Mouse (Mus musculus) bone marrow macrophage, adult 2 months (primary cell): Measurements from ENCODE around the gene 4930404H24Rik. TPM values are rescaled to one million over a fixed set of nuclear protein-coding genes. Genes with fewer than 3 reads are reported as not detected.
A peak's percentile ranks its signal among the peaks of the same experiment; 100 is the strongest.

ENCODE experiments used
- H3K27ac ChIP-seq: 2 replicates; pipeline ENCODE4 v1.5.1; 2012; ENCODE audit warnings: low read depth, low read length; ENCODE audit not compliant: insufficient read depth
- H3K4me1 ChIP-seq: 2 replicates; pipeline ENCODE4 v1.6.1; 2012; ENCODE audit warnings: low read length; ENCODE audit not compliant: control insufficient read depth, insufficient read depth
- H3K4me3 ChIP-seq: 2 replicates; pipeline ENCODE4 v1.5.1; 2012; ENCODE audit warnings: mild to moderate bottlenecking, low read length, moderate library complexity; ENCODE audit not compliant: insufficient read depth
- CTCF ChIP-seq: IDR thresholded peaks from 2 replicates; pipeline ENCODE4 v1.5.1; 2012; ENCODE audit warnings: low read depth, mild to moderate bottlenecking, low read length, moderate library complexity
- POLR2A ChIP-seq: IDR thresholded peaks from 2 replicates; pipeline ENCODE4 v1.6.1; 2012; ENCODE audit warnings: mild to moderate bottlenecking, low read depth, low read length, borderline replicate concordance
- polyA plus RNA-seq: library from polyadenylated mRNA; stranded (reverse); fragments of >200 nt; gene quantifications from 2 replicates; pipeline ENCODE4 v1.2.4, GENCODE M21; 2012; ENCODE audit not compliant: missing spikeins, insufficient read depth, insufficient read length

4930404H24Rik gene
- polyA plus RNA-seq, 1 experiment, result not detected

DNA sequence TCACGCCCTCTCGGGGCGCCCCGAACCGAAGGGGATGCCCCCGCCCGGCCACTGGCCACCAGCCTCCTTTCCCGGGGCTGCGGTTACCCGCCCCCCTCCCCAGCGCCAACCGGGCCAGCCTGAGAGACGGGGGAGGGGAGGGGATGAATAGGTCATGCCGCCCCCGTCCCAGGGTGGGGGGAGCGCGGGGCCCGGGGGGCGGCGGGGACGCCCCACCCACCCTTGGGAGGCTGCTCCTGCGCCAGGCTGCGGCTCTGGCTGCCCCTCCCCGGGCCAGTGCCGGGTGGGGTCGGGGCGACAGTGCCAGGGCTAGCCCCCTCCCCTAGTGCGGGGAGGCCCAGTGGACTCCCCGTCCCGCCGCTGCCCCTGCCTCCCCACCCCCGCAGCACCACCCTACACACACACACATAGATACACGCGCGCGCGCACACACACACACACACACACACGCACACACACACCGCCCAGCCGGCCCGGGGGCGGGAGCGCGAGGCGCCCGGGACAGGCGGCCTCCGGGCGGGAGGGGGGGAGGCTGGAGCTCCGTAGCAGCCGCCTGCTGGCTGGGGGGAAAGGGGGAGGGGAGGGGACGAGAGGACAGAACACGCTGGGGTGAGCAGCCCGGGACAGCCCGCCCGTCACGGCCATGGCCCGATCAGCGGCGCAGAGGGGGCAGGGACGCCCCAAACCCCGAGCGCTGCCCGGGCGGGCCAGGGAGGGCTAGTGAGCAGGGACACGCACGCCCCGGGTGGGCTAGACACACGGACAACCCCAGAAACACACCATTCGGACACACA lies 36.2 kb downstream of the 4930404H24Rik start:
- Histone ChIP-seq H3K4me3 (peak overlapping the region; percentile 98), H3K27ac (no peak overlapping the region), H3K4me1 (peaks cover 10% of the 10 kb centered on the region)
- TF ChIP-seq POLR2A, result no peak
- TF ChIP-seq CTCF, result no peak

- Histone ChIP-seq H3K4me1 (peaks cover 10% of the 10 kb centered on the region), H3K4me3 (peak overlapping the region; percentile 98), H3K27ac (peak overlapping the region; percentile 63)
- TF ChIP-seq CTCF (no peak), POLR2A (no peak)
Measured at GRCm38 (mm10) chr2:153529365-153529781, 36.8 kb downstream of the 4930404H24Rik start.

- TF ChIP-seq POLR2A (no peak), CTCF (no peak)
- Histone ChIP-seq H3K4me1 (peaks cover 10% of the 10 kb centered on the region), H3K4me3 (peak within 1 kb of the TSS; percentile 98), H3K27ac (peak within 1 kb of the TSS; percentile 63)
Measured at GRCm38 (mm10) chr2:153529931-153530766, 37.6 kb downstream of the 4930404H24Rik start, which contains the start of gene Nol4l. Gene Nol4l (minus strand): TSS chr2:153529971.

DNA sequence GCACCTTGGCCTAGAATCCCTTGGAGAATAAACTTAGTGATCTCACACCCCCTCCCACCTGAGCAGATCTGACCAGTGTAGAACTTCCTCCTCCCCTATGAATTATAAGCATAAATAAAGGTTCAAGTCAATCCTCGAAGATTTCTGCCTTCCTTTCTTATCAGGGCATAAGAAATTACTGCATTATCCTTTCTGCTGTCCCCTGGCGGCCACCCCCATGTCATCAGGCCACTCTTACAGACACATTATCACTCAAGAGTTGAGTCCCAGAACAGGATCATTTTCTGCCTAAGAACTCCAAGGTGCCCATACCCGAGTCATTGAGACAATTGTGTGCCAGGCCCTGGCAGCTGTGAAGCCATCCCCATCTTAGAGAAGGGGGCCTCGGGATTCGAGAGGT lies 38.4 kb downstream of the 4930404H24Rik start:
- no peak overlapping the region for H3K27ac ChIP-seq
- TF ChIP-seq POLR2A (no peak), CTCF (no peak)
- no peak overlapping the region for H3K4me3 ChIP-seq
- peaks cover 8% of the 10 kb centered on the region; the same call in 1 of the 2 replicates for H3K4me1 ChIP-seq

DNA sequence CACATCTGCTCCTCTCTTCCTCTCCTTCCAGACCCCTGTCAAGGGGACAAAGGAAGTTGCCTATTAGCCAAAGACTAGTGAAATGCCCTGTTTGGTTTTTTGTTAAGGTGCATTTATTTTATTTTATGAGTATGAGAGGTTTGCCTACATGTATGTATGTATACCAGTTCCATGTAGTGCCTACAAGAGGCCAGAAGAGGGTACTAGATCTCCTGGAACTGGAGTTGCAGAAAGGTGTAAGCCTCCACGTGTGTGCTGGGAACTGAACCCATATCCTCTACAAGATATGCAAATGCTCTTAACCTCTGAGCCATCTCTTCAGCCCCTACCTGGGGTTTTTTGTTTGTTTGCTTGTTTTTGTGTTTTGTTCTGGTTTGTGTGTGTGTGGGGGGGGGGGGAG lies 41.4 kb downstream of the 4930404H24Rik start:
- no peaks in the 10 kb centered on the region for H3K4me1 ChIP-seq
- TF ChIP-seq POLR2A (no peak), CTCF (no peak)
- H3K4me3 ChIP-seq, result no peak overlapping the region
- H3K27ac ChIP-seq, result no peak overlapping the region

- TF ChIP-seq POLR2A (no peak), CTCF (no peak)
- no peak overlapping the region for H3K27ac ChIP-seq
- peaks cover 26% of the 10 kb centered on the region for H3K4me1 ChIP-seq
- no peak overlapping the region for H3K4me3 ChIP-seq
Measured at GRCm38 (mm10) chr2:153538898-153539297, 46.3 kb downstream of the 4930404H24Rik start.

GRCm38 (mm10) chr2:153542936-153543668 lies 50.5 kb downstream of the 4930404H24Rik start:
- TF ChIP-seq POLR2A (no peak), CTCF (no peak)
- Histone ChIP-seq H3K4me1 (peaks cover 62% of the 10 kb centered on the region), H3K27ac (peak overlapping the region; percentile 100), H3K4me3 (no peak overlapping the region)

Other genes with a start within 250 kb of the 4930404H24Rik start
- 33.0 and 38.6 TPM in 2 replicates for gene Kif3b, start 201.4 kb upstream of the 4930404H24Rik start, polyA plus RNA-seq
- gene Asxl1, start 147.0 kb upstream of the 4930404H24Rik start, polyA plus RNA-seq, result 31.7 and 36.3 TPM in 2 replicates
- 15.9 and 19.2 TPM in 2 replicates for gene Nol4l, start 37.2 kb downstream of the 4930404H24Rik start, polyA plus RNA-seq
- 51.6 and 52.0 TPM in 2 replicates for gene Commd7, start 140.0 kb downstream of the 4930404H24Rik start, polyA plus RNA-seq
- 1.4 and 2.7 TPM in 2 replicates for gene Dnmt3b, start 156.7 kb downstream of the 4930404H24Rik start, polyA plus RNA-seq
- not detected in 2 replicates for gene Dnmt3c, start 203.9 kb downstream of the 4930404H24Rik start, polyA plus RNA-seq
- 93.2 and 93.8 TPM in 2 replicates for gene Mapre1, start 248.5 kb downstream of the 4930404H24Rik start, polyA plus RNA-seq